15 mouse cellular contexts compared by ENCODE assay signal in genomic region chr19:40325381-40325780, GRCm38 (mm10).
"Had no signal": no experiment of that assay in that cellular context is flagged by ENCODE, and none has a peak within 500 bp of the region (broad histone marks: within the 10 kb centered on the region; RNA-seq: fewer than 3 reads in every experiment).

No protein-coding gene starts in this region.

- H3K4me2 ChIP-seq: intestine, embryonic 15.5 days; limb, embryonic 12.5 days; liver, embryonic 13.5 days; lung, embryonic 15.5 days; midbrain, embryonic 11.5 days had no signal

- H3K9me3 ChIP-seq: intestine, embryonic 15.5 days; limb, embryonic 12.5 days; liver, embryonic 13.5 days; lung, embryonic 15.5 days; megakaryocyte, embryonic 14.5 days had no signal

- H3K4me1 ChIP-seq: intestine, embryonic 15.5 days; limb, embryonic 12.5 days; liver, embryonic 13.5 days; lung, embryonic 15.5 days had no signal

- H3K4me3 ChIP-seq: intestine, embryonic 15.5 days; limb, embryonic 12.5 days; liver, embryonic 13.5 days; lung, embryonic 15.5 days; megakaryocyte, embryonic 14.5 days had no signal

- H3K27ac ChIP-seq: intestine, embryonic 15.5 days; limb, embryonic 12.5 days; liver, embryonic 13.5 days; lung, embryonic 15.5 days; macrophage had no signal

- H3K27me3 ChIP-seq: intestine, embryonic 15.5 days; limb, embryonic 12.5 days; liver, embryonic 13.5 days; lung, embryonic 15.5 days had no signal

- DNase-seq: kidney, adult 18-20 months; kidney, postnatal 25 days; liver; liver, embryonic 13.5 days; liver, postnatal 0 days; lung, postnatal 14 days; thymus, adult 18-20 months; thymus, postnatal 14 days had no signal

- H3K9ac ChIP-seq: intestine, embryonic 15.5 days; limb, embryonic 12.5 days; liver, embryonic 13.5 days; liver, postnatal 0 days; lung, embryonic 15.5 days had no signal

- ATAC-seq: intestine, embryonic 15.5 days; liver, postnatal 0 days; midbrain, embryonic 16.5 days had no signal
